Mouse (Mus musculus) R1 (cell line): Measurements from ENCODE around the gene Fam166a.
A peak's percentile ranks its signal among the peaks of the same experiment; 100 is the strongest.

Source experiments
- DNase-seq: peaks from one replicate; pipeline ENCODE4 v3.0.0-alpha.2; 2018; ENCODE audit warnings: low read depth, low spot score

Gene Fam166a

GRCm38 (mm10) chr2:25185625-25186574 lies 32.6 kb upstream of the Fam166a start:
- DNase-seq, result peak; percentile 78

DNA sequence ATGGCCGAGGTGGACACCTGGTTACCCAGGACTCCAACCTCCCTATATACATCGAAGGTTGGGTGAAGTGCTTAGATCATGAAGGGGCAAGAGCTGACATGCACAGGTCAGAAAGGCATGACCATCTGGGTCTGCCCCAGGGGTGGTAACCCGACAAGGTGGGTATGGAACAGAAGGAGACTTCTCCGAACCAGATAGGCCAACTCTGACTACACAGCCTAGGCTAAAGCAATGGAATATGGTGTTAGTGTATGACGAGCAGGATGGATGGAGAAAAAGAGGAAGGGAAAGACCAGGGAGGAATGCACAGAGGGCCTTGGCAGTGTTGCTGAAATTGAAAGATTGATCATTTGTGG lies 32.0 kb upstream of the Fam166a start:
- DNase-seq, result no peak

GRCm38 (mm10) chr2:25187841-25188240 lies 30.7 kb upstream of the Fam166a start:
- no peak for DNase-seq

GRCm38 (mm10) chr2:25193330-25193770 lies 25.2 kb upstream of the Fam166a start:
- peak; percentile 97 for DNase-seq

- no peak for DNase-seq
These were observed 24.5 kb upstream of the Fam166a start for GRCm38 (mm10) chr2:25194006-25194405.

DNA sequence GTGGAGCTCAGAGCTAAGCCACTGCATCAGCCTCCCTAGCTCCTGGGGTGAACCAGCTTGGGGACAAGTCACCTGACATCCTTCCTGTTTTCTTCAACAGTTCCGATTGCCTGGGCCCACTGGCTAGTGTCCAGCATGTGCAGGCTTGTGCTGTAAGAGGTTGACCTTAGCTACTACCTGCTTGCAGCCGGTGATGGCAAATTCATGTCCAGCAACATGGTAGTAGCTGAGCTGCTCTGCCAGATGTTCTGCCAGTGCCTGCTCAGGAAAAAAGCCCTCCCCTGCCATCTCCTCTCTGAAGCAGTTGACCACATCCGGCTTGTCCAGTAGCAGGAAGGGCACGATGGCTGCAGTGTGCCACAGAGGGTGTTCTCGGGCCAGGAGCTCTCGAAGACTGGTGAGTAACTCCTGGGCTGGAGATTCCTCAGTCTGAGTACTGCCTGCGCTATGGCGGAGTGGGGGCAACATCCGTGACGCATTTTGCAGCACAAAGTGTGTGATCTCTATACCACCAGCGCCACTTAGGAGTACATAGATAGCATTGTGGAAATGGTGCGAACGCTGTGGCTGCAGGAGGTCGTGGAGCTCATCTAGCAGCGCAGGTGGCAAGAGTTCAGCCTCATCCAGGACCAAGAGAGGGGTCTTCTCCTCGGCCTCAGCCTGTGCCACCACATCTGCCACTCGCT lies 23.9 kb upstream of the Fam166a start:
- DNase-seq, result no peak

GRCm38 (mm10) chr2:25195211-25196156 lies 23.1 kb upstream of the Fam166a start:
- DNase-seq, result peak; percentile 86

DNA sequence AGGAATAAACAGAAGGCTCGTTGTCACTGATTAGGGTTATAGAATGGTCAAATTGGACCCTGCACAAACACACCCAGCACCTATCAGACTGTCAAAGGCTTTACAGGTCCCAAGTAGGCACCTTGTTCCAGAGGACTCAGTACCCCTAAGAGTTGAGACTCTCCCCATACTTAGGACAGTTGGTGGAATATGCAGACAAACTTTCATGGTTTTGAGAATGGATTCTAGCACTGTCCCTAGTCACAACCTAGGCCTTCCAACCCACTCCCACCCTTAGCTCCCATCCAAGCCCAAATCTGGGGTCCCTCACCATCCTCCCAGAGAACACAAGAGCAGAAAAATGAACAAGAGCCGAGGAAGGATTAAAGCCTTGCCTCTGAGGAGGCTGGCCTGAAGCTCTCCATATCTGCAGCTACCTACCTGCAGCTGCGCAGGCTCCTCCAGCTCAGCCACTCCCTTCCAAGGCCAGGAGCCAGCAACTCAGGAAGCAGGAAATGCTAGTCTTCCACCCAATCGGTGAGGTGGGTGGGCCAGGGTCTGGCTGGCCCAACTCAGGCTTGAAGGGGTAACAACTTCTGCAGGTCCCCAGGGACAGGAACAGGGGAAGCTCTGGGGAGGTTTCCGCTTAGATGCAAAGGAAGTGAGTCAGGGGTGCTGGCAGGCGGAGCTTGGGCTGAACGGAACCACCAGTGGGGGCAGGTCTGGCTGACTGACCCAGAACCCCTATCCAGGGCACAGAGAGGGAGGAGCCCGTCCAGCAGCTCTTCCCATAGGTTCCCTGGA lies 22.2 kb upstream of the Fam166a start, which contains the start of gene Tor4a:
Gene Tor4a, minus strand, starts transcription at position 715 of the 783 bp plus-strand sequence.
- DNase-seq, result peak; percentile 96

DNA sequence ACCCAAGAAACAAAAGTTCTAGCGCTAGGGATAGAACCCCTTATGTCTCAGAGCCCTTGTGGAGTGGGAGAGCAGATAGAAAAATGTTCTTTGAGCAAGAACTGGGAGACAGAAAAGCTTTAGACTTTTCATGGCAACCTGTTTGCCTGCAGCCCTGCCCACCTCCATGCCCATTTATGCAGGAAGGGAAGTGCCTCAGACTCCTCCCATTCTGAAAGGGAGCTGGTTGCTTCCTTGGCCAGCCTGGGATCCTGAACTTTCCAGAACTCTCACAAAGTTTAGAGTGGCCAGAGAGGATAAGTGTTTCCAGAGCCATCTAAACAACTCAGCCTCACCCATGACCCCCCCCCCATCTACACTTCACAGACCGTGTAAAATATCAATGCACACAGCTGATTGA lies 21.4 kb upstream of the Fam166a start:
- DNase-seq, result no peak

DNA sequence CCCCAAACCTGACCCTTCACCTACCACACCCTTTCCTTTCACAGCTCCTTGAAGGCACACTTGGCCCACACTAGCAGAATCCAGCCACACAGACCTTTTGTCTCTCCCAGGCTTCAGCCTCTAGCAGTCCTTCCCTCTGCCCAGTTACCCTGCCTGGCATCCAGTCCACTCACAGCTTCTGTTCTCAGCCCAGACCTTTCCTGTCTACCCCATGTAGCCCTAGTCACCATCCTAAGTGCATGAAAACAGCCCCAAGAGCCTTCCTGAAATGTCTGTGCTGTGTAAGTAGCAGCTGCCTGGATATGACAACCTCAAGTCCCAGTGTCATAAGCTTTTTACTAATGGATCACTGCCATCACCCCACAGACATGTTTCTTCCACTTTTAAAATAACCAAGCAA lies 20.6 kb upstream of the Fam166a start:
- no peak for DNase-seq

DNA sequence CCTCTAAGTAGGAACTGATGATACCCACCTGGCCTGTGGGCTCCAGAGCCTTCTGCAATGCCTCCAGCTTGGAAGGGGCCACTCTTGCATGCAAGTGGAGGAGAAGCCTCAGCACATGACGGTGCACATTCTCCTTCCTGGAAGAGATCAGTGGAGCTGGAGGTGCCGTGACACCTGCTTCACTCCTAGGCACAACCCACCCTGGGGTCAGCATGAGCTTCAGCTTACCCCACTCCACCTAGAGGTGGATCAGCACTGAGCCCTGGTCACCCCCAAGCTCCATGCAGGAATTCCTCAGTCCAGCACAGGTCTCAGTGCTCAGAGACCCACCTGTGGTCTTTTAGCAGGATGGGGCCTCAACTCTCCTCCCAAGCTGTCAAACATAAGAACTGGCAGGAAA lies 17.9 kb upstream of the Fam166a start:
- no peak for DNase-seq

- DNase-seq, result peak; percentile 65
These were observed 14.8 kb upstream of the Fam166a start for GRCm38 (mm10) chr2:25203631-25204214.

GRCm38 (mm10) chr2:25207593-25207992 lies 11.0 kb upstream of the Fam166a start:
- DNase-seq, result no peak

DNA sequence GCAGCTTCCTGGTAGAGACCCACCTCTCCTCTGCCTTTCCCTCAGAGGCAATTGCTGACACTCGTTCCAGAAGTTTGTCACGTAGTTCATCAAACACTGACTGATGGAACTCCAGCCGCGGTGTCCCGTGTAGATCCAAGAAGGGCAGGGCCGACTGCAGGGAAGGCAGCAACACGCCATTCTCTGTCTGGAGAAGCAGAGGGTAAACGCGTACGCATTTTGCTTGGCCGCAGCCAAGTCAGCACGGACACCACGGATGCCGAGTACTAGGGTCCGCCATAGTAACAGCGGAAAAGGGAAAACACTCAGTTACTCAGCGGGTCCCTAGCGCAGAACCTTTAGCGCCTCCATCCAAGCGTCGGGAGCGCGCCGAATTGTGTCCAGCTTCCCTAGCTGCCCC lies 7.9 kb upstream of the Fam166a start:
- DNase-seq, result no peak

DNA sequence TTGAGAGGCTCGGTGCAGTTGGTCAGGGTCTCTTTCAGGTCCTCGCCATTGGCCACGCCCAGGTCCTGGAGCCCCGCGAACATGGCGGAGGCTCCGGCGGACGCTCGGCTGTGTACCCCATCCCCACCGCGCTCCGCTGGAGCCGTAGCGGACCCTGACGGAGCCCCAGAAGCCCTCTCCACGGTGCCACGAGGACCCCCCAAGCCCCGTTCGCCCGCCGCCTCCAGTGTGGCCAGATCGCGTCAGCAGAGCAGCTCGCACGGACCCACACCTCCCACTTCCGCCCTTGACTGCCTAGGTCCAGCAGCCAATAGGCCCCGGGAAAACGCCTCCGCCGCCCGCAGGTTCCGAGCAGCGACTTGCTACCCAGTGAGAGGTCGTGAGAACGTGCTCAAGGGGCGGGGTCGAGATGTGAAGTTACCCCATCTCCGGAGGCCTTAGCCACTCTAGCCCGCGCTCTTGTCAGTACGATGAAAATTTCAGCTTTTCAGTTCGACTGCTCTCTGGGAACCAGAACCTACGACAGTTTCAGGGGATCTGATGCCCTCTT lies 7.3 kb upstream of the Fam166a start, which contains the start of gene Nelfb:
Gene Nelfb, minus strand, starts transcription at position 369 of the 550 bp plus-strand sequence.
- peak; percentile 97 for DNase-seq

DNA sequence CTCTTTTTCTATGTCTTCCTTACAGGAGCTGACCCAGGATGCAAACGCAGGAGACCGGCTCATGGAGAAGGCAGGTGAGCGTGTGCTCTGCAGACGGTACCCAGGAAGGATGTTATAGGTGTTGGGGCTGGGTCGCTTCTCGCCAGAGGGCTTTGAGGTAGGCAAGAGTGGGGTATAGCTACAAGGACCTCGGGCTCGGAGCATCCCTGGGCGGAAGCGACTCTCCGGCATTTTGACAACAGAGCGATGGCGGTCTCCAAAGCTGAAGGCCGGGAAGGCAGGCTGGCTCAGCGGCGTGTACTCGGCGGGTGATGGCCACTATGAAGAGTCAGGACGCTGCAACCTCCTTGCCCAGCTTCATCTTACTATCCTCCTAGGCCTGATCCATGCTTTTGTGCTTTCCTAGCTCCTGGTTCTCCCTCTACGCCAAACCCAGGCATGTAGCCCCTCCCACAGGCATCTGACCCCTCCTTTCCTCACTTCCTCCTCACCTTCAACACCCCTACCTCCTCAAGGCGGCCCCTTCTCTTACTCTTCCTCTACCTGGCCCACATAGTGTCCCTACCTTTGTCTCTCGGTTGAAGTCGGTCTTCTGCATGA lies 5.2 kb upstream of the Fam166a start:
- peak; percentile 54 for DNase-seq

- DNase-seq, result no peak
These were observed 4.1 kb upstream of the Fam166a start, which contains the start of gene Stpg3 for GRCm38 (mm10) chr2:25214444-25214843. TSS of gene Stpg3 (minus strand) at chr2:25214637.

DNA sequence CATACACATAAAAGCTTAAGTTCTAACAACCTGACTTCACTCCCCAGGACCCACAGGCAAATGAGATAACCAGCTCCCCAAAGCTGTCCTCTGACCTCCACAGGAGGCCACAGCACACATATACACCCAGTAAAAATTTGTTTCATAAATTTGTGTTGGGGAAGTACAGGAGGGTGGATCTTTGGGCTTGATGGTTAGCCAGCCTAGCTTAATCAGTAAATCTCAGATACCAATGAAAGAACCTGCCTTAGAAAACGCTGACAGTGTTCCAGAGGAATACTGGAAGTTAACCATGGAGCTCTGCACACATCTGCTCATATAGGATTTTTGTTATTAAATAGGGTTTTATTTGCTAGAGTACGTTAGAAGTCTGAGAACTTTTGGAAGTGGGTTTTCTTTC lies 879 bp upstream of the Fam166a start:
- no peak for DNase-seq

GRCm38 (mm10) chr2:25221331-25221772 lies 2.8 kb downstream of the Fam166a start:
- DNase-seq, result peak; percentile 46
